Mouse (Mus musculus): ENCODE measurements around the gene Celsr2. TPM values are rescaled to one million over a fixed set of nuclear protein-coding genes. Genes with fewer than 3 reads are reported as not detected.

Gene Celsr2
- polyA plus RNA-seq, 1 experiment from 2014 or later, result 49.7 TPM

DNA sequence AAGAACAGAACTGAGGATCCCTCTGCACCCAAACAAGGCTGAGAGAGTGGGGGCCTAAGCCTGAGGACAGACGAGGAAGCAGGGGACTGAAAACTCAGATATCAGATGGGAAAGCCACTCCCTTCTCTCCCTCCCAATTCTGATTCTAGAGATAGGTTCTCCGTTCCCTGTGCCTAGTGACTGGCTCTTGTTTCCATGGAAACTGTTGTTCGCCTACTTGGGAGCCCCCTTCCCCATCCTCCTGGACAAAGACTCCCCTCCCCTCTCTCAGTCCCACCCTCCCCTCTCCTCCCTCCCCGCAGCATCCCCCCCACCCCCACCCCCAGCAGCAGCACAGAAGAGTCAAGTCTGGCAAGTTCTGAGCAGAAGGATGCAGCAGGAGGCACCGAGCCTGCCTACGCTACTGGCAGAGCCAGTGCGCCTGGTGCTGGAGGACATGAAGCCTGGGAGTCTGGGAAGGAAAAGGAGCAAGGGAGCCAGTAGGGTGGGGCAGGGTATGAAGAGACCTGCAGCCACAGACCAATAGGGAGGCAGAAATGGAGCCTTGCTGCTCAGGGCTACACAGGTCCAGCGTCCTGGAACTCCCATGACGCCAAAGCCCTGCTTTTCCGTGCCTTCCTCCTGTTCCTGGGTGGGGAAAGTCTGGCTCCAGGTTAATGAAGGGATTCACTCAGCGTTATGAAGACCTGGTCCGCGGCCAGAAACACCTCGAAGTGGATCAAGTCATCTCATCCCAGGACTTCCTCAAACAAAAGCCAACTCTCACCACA lies 9.6 kb downstream of the Celsr2 start:
- Histone ChIP-seq H3K36me3 (replicated peaks; ENCODE audit: control insufficient read depth, insufficient read depth) (peaks cover 59% of the 10 kb centered on the region), H3K4me1 (replicated peaks; ENCODE audit: control insufficient read depth, insufficient read depth, low read length) (peaks cover 40% of the 10 kb centered on the region), H3K9me3 (ENCODE audit: control insufficient read depth, low read length) (no peaks in the 10 kb centered on the region), H3K4me3 (replicated peaks; ENCODE audit: low read length) (no peak overlapping the region), H3K4me2 (replicated peaks) (peak overlapping the region; percentile 25; the same call in 1 of the 2 replicates), H3K27ac (peak overlapping the region; percentile 60), H3K9ac (no peak overlapping the region), H3K27me3 (ENCODE audit: control insufficient read depth, insufficient read depth, low read length) (no peaks in the 10 kb centered on the region)
- WGBS, result 17% methylated on average over 13 of the region's 14 CpGs
- ATAC-seq (ENCODE audit: low FRiP score) (peak; percentile 9), DNase-seq (ENCODE audit: low spot score) (no peak)

DNA sequence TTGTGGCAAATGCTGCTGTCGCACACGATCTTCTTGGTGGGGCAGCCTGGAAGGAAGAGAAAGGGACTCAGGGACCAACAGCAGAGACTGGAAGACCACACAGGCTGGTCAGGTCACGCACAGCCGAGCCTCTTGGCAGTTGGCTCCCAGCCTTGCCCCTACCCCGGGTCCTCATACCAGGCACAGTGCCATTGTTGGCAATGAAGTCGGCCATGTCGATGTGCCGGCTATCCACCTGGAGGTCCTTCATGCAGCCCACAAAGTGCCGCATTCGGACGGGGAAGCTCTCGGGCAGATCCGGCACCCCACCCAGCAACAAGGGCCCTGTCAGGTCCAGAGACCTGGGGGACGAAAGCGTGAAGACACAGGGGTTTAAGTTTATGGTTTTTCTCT lies 12.8 kb downstream of the Celsr2 start:
- H3K4me2 ChIP-seq (replicated peaks), result 0 out of 2 replicates have a peak overlapping the region, but pooled peaks have one; percentile 24
- H3K4me3 ChIP-seq (replicated peaks; ENCODE audit: low read length), result no peak overlapping the region
- no peaks in the 10 kb centered on the region for H3K27me3 ChIP-seq (ENCODE audit: control insufficient read depth, insufficient read depth, low read length)
- WGBS, result 71% methylated on average over 15 of the region's 15 CpGs
- H3K36me3 ChIP-seq (replicated peaks; ENCODE audit: control insufficient read depth, insufficient read depth), result peaks cover 91% of the 10 kb centered on the region
- no peak for DNase-seq (ENCODE audit: low spot score)
- no peak for ATAC-seq (ENCODE audit: low FRiP score)
- peak overlapping the region; percentile 68; the same call in 1 of the 2 replicates for H3K27ac ChIP-seq
- H3K4me1 ChIP-seq (replicated peaks; ENCODE audit: control insufficient read depth, insufficient read depth, low read length), result peaks cover 23% of the 10 kb centered on the region
- no peaks in the 10 kb centered on the region for H3K9me3 ChIP-seq (ENCODE audit: control insufficient read depth, low read length)
- H3K9ac ChIP-seq, result no peak overlapping the region; the same call in 1 of the 2 replicates

DNA sequence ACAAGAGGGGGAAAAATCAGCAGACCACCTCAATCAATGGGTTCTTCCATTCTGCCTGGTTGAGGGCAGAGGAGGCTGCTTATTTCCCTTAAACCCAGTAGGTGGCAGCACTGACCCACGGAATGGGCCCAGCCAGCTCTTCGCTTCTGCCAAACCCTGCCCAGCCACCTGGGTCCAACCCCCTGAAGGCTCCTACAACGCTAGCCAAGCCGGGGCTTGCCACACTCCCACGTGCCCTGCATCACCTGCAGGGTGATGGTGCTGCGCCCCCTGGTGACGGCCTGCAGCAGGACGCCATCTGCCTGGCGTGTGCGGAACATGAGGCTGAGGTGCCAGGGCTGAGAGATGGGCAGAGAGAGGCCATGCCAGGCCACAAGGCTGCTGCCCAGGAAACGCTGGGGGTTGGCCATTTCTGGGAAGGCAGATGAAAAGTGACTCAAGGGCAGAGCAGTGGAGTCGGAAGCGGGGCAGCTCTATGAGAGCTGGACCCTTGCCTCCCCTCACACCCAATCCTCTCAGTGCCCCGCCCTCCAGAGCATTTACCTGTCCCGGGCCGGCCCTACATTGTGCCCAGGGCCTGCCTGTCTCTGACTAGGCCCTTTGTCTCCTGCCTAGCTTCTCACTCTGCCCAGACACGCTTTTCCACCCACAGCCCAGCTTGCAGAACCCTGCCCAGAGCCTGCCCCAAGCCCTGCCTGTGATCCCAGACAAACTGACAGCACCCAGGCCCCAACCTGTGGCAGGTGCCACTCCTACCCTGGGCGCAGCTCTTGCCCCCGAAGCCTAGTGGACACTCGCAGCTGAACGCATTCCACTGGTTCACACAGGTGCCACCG lies 13.4 kb downstream of the Celsr2 start:
- Histone ChIP-seq H3K4me2 (replicated peaks) (peak overlapping the region; percentile 24; the same call in 1 of the 2 replicates), H3K27ac (peak overlapping the region; percentile 68), H3K4me3 (replicated peaks; ENCODE audit: low read length) (no peak overlapping the region), H3K36me3 (replicated peaks; ENCODE audit: control insufficient read depth, insufficient read depth) (peaks cover 93% of the 10 kb centered on the region), H3K9me3 (ENCODE audit: control insufficient read depth, low read length) (no peaks in the 10 kb centered on the region), H3K9ac (no peak overlapping the region; the same call in 1 of the 2 replicates), H3K4me1 (replicated peaks; ENCODE audit: control insufficient read depth, insufficient read depth, low read length) (peaks cover 23% of the 10 kb centered on the region), H3K27me3 (ENCODE audit: control insufficient read depth, insufficient read depth, low read length) (no peaks in the 10 kb centered on the region)
- DNase-seq (ENCODE audit: low spot score) (peak; percentile 92), ATAC-seq (ENCODE audit: low FRiP score) (peak; percentile 88)
- WGBS, result 31% methylated on average over 22 of the region's 22 CpGs

DNA sequence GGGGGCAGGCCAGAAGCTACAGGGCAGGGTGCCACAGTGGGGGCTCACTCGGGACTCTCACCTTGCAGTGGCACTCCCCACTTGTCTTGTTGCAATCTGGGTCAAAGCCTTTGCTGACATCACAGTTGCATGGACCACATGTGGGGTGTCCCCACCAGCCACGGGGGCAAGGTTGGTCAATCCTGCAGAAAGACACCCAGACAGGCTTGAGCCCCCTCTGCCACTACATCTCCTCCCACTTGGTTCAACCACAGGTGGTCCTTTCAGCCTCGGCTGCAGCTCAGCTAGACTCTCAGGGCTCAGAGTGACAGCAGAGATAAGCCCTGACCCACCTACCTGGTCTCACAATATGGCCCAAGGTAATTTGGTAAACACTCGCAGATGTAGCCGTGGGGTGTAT lies 14.9 kb downstream of the Celsr2 start:
- ATAC-seq (ENCODE audit: low FRiP score) (no peak), DNase-seq (ENCODE audit: low spot score) (no peak)
- H3K9ac ChIP-seq, result no peak overlapping the region
- H3K4me2 ChIP-seq (replicated peaks), result no peak overlapping the region
- no peak overlapping the region for H3K27ac ChIP-seq
- no peaks in the 10 kb centered on the region for H3K9me3 ChIP-seq (ENCODE audit: control insufficient read depth, low read length)
- WGBS, result 91% methylated on average over 5 of the region's 5 CpGs
- H3K4me3 ChIP-seq (replicated peaks; ENCODE audit: low read length), result no peak overlapping the region
- H3K27me3 ChIP-seq (ENCODE audit: control insufficient read depth, insufficient read depth, low read length), result no peaks in the 10 kb centered on the region
- H3K4me1 ChIP-seq (replicated peaks; ENCODE audit: control insufficient read depth, insufficient read depth, low read length), result peaks cover 9% of the 10 kb centered on the region; the same call in 1 of the 2 replicates
- peaks cover 95% of the 10 kb centered on the region for H3K36me3 ChIP-seq (replicated peaks; ENCODE audit: control insufficient read depth, insufficient read depth)

DNA sequence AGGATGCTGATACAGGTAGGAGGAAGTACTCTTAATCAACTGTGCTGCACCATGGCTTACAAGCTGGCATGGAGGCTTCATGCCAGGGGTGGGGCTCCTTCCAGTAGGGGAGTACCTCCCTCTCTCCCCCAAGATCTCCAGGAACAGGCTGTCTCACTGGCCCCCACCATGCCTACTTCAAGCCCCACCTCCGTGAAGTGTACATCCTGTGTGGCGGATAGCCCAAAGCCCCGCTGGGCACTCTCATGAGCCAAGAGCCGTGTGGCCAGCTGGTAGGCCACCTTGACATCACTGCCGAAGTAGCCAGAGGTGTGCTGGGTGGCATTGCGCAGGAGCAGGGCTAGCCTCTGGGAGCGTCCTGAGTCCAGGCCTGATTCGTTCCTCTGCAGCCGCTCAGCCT lies 17.1 kb downstream of the Celsr2 start:
- no peak overlapping the region for H3K9ac ChIP-seq
- H3K9me3 ChIP-seq (ENCODE audit: control insufficient read depth, low read length), result no peaks in the 10 kb centered on the region
- H3K4me2 ChIP-seq (replicated peaks), result no peak overlapping the region
- 92% methylated on average over 9 of the region's 9 CpGs for WGBS
- H3K4me1 ChIP-seq (replicated peaks; ENCODE audit: control insufficient read depth, insufficient read depth, low read length), result peaks cover 4% of the 10 kb centered on the region; the same call in 1 of the 2 replicates
- H3K4me3 ChIP-seq (replicated peaks; ENCODE audit: low read length), result no peak overlapping the region
- no peaks in the 10 kb centered on the region for H3K27me3 ChIP-seq (ENCODE audit: control insufficient read depth, insufficient read depth, low read length)
- H3K36me3 ChIP-seq (replicated peaks; ENCODE audit: control insufficient read depth, insufficient read depth), result peaks cover 95% of the 10 kb centered on the region
- no peak overlapping the region for H3K27ac ChIP-seq
- ATAC-seq (ENCODE audit: low FRiP score) (no peak), DNase-seq (ENCODE audit: low spot score) (no peak)

DNA sequence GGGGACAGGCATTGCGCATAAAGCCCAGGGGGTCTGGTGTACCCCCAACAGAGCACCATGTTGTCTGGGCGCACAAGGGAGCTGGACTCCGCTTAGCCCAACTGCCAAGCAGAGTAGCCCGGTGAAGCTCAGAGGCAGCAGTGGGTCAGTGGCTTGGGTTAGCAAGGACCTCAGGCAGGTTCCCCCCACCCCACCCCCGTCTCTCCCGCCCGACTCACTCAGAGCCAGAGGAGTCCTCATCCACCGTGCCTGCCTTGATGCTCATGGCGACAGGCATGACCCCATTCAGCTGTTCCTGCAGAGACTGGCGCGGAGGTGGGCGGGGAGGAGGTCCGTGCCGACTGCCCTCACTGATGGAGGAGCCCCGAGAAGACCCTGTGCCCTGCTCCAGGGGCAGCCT lies 22.6 kb downstream of the Celsr2 start:
- no peaks in the 10 kb centered on the region for H3K27me3 ChIP-seq (ENCODE audit: control insufficient read depth, insufficient read depth, low read length)
- H3K4me1 ChIP-seq (replicated peaks; ENCODE audit: control insufficient read depth, insufficient read depth, low read length), result no peaks in the 10 kb centered on the region
- no peaks in the 10 kb centered on the region for H3K9me3 ChIP-seq (ENCODE audit: control insufficient read depth, low read length)
- WGBS, result 43% methylated on average over 15 of the region's 15 CpGs
- H3K9ac ChIP-seq, result peak overlapping the region; percentile 5; the same call in 1 of the 2 replicates
- no peak overlapping the region for H3K27ac ChIP-seq
- no peak overlapping the region for H3K4me3 ChIP-seq (replicated peaks; ENCODE audit: low read length)
- DNase-seq (ENCODE audit: low spot score), result no peak
- H3K4me2 ChIP-seq (replicated peaks), result no peak overlapping the region
- peaks cover 73% of the 10 kb centered on the region for H3K36me3 ChIP-seq (replicated peaks; ENCODE audit: control insufficient read depth, insufficient read depth)
- no peak for ATAC-seq (ENCODE audit: low FRiP score)

DNA sequence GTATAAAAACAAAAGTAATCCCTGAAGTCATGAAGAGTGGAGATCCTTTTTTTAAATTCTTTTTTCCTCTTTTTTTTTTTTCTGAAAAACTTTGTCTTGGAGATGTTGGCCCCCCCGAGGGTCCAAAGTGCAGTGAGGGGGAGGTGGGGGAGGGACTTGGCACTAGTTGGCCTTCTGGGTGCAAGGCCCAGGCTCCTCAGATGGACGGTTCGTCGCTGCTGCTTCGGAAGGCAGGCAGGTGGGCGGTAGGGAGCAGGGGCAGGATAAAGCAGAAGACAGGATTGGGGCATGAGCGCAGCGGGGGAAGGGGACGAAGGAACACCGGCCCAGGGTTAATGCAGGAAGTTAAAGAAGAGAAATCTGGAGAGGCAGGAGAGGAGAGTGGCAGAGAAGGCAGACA lies 23.1 kb downstream of the Celsr2 start:
- Histone ChIP-seq H3K9me3 (ENCODE audit: control insufficient read depth, low read length) (no peaks in the 10 kb centered on the region), H3K9ac (no peak overlapping the region), H3K27me3 (ENCODE audit: control insufficient read depth, insufficient read depth, low read length) (no peaks in the 10 kb centered on the region), H3K4me1 (replicated peaks; ENCODE audit: control insufficient read depth, insufficient read depth, low read length) (no peaks in the 10 kb centered on the region), H3K27ac (no peak overlapping the region), H3K36me3 (replicated peaks; ENCODE audit: control insufficient read depth, insufficient read depth) (peaks cover 68% of the 10 kb centered on the region), H3K4me3 (replicated peaks; ENCODE audit: low read length) (no peak overlapping the region), H3K4me2 (replicated peaks) (no peak overlapping the region)
- 26% methylated on average over 10 of the region's 10 CpGs for WGBS
- no peak for ATAC-seq (ENCODE audit: low FRiP score)
- no peak for DNase-seq (ENCODE audit: low spot score)

DNA sequence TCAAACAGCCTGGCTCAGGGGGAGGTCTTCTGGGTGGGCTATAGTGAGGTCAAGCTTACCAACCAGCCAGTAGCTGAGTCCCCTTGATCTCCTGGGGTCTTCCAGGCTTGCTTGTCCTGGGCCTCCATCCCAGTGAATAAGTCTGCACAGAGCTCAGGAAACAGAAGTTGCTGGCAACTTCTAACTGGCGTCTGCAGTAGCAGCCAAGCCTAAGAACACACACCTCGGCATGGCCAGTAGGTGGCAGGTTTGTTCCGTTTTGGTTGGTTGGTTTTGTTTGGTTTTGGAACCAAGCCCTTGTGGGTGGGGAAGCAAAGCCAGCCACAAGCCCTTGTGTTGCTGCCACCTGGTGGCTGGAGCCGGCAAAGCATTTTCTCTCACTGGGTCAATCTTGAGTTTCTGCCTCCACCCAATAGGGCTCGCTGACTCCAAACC lies 26.2 kb downstream of the Celsr2 start:
- DNase-seq (ENCODE audit: low spot score) (peak; percentile 99), ATAC-seq (ENCODE audit: low FRiP score) (peak; percentile 75)
- Histone ChIP-seq H3K4me3 (replicated peaks; ENCODE audit: low read length) (no peak overlapping the region), H3K27me3 (ENCODE audit: control insufficient read depth, insufficient read depth, low read length) (no peaks in the 10 kb centered on the region), H3K36me3 (replicated peaks; ENCODE audit: control insufficient read depth, insufficient read depth) (peaks cover 36% of the 10 kb centered on the region), H3K4me2 (replicated peaks) (no peak overlapping the region), H3K9ac (no peak overlapping the region), H3K27ac (peak overlapping the region; percentile 7; the same call in 1 of the 2 replicates), H3K4me1 (replicated peaks; ENCODE audit: control insufficient read depth, insufficient read depth, low read length) (peaks cover 10% of the 10 kb centered on the region; the same call in 1 of the 2 replicates), H3K9me3 (ENCODE audit: control insufficient read depth, low read length) (no peaks in the 10 kb centered on the region)
- WGBS, result 1% methylated on average over 5 of the region's 5 CpGs

DNA sequence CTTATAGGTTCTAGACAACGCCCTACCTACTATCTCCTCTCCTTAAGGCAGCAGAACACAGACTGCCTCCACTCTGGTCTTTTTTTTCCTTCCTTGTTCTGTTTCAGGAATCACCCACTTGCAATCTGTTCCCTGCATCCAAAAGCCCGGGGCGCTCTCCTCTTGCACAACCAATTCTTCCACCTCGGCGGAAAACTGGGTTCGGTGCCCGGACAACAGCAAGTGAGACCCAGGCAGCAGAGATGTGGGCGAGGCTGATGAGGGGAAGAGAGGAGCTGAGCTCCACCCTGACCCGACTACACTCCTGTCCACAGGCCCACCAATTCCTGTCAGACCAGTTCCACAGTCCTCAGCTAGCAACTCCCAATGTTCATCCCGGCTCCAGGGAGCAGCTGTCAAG lies 29.2 kb downstream of the Celsr2 start:
- no peak overlapping the region for H3K27ac ChIP-seq
- no peaks in the 10 kb centered on the region for H3K27me3 ChIP-seq (ENCODE audit: control insufficient read depth, insufficient read depth, low read length)
- no peak overlapping the region for H3K4me3 ChIP-seq (replicated peaks; ENCODE audit: low read length)
- DNase-seq (ENCODE audit: low spot score) (no peak), ATAC-seq (ENCODE audit: low FRiP score) (no peak)
- peaks cover 6% of the 10 kb centered on the region for H3K36me3 ChIP-seq (replicated peaks; ENCODE audit: control insufficient read depth, insufficient read depth)
- 89% methylated on average over 10 of the region's 10 CpGs for WGBS
- no peak overlapping the region for H3K9ac ChIP-seq
- peaks cover 13% of the 10 kb centered on the region; the same call in 1 of the 2 replicates for H3K4me1 ChIP-seq (replicated peaks; ENCODE audit: control insufficient read depth, insufficient read depth, low read length)
- no peak overlapping the region for H3K4me2 ChIP-seq (replicated peaks)
- H3K9me3 ChIP-seq (ENCODE audit: control insufficient read depth, low read length), result no peaks in the 10 kb centered on the region
